ENCODE assay signal across 9 mouse cellular contexts in the genomic region with DNA sequence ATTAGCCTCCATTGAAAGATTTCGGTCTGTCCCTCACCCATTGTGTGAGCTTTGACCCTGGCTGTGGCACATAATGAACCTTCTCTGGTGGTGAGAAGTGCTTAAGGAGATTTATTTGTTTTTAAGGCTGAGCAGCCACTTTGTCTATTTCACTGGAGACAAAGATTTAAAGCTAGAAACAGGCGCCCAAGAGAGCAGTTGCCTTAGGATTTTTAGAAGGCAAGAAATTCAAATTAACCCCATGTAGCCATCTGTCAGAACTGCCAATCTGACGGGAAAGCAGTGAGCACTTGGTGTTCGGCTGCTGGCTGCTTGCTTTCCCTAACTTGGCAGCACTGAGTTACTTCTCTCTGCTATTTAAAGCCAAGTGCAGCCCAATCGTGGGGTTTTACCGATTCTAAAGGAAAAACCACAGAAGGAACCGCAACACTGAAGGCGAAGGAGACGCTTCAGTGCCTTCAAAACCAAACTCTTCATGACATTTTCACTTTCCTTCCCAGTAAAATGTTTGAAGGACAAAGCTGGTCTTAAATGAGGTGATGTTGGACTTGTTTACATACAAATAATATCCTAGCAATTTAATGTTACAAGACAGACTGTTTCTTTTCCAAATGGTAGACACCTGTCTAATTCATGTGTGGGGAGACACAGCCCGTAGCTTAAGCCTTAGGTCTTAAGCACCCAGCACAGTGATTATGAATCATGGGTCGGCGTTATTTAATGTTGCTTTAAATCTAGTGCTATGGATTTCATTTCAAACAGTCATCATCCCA.
A peak's percentile ranks its signal among the peaks of the same experiment; 100 is the strongest.
DNase-seq lines count a peak whose midpoint lies in the region; ATAC-seq lines count a peak whose summit lies in the region.
"Had no signal": no experiment of that assay in that cellular context is flagged by ENCODE, and none has a peak within 500 bp of the region (broad histone marks: within the 10 kb centered on the region; RNA-seq: fewer than 3 reads in every experiment).

No protein-coding gene starts in this region.

- no peak for ATAC-seq in intestine, embryonic 14.5 days (replicated peaks; ENCODE audit: low FRiP score, low TSS enrichment, low read depth)
- no peak for ATAC-seq in intestine, embryonic 16.5 days
- ATAC-seq in hindbrain, embryonic 16.5 days = peak; percentile 67; the same call in 1 of the 2 replicates
- peak; percentile 71 for ATAC-seq in midbrain, embryonic 15.5 days (replicated peaks)

- no peak overlapping the region for H3K27ac ChIP-seq in intestine, embryonic 14.5 days (ENCODE audit: low read depth)
- no peak overlapping the region for H3K27ac ChIP-seq in intestine, embryonic 16.5 days (ENCODE audit: low read length)
- peak overlapping the region; percentile 44; the same call in 1 of the 2 replicates for H3K27ac ChIP-seq in embryonic facial prominence, embryonic 10.5 days (replicated peaks)
- no peak overlapping the region; the same call in 1 of the 2 replicates for H3K27ac ChIP-seq in hindbrain, embryonic 16.5 days (ENCODE audit: low read depth, low read length)
- peak overlapping the region; percentile 49 for H3K27ac ChIP-seq in midbrain, embryonic 15.5 days

- H3K4me1 ChIP-seq in intestine, embryonic 14.5 days (replicated peaks; ENCODE audit: control insufficient read depth, insufficient read depth, low read length) = peaks cover 12% of the 10 kb centered on the region
- H3K4me1 ChIP-seq in intestine, embryonic 16.5 days (ENCODE audit: control insufficient read depth, insufficient read depth, low read length) = no peaks in the 10 kb centered on the region
- peaks cover 37% of the 10 kb centered on the region for H3K4me1 ChIP-seq in embryonic facial prominence, embryonic 10.5 days
- peaks cover 16% of the 10 kb centered on the region for H3K4me1 ChIP-seq in hindbrain, embryonic 16.5 days (ENCODE audit: control insufficient read depth, insufficient read depth, low read depth, low read length)
- H3K4me1 ChIP-seq in midbrain, embryonic 15.5 days = peaks cover 30% of the 10 kb centered on the region

- WGBS in intestine, embryonic 14.5 days = 33% methylated on average over 12 of the region's 12 CpGs
- 29% methylated on average over 12 of the region's 12 CpGs for WGBS in intestine, embryonic 16.5 days
- 23% methylated on average over 12 of the region's 12 CpGs for WGBS in embryonic facial prominence, embryonic 10.5 days
- WGBS in hindbrain, embryonic 16.5 days = 10% methylated on average over 12 of the region's 12 CpGs
- 8% methylated on average over 12 of the region's 12 CpGs for WGBS in midbrain, embryonic 15.5 days

- peak overlapping the region; percentile 36 for H3K4me2 ChIP-seq in intestine, embryonic 14.5 days (ENCODE audit: low read length)
- H3K4me2 ChIP-seq in intestine, embryonic 16.5 days (ENCODE audit: low read depth, low read length) = no peak overlapping the region
- peak overlapping the region; percentile 44 for H3K4me2 ChIP-seq in hindbrain, embryonic 16.5 days (ENCODE audit: low read length)
- H3K4me2 ChIP-seq in midbrain, embryonic 15.5 days = peak overlapping the region; percentile 29

- DNase-seq in intestine, embryonic 14.5 days (ENCODE audit: low spot score) = peak; percentile 51
- DNase-seq in embryonic facial prominence, embryonic 10.5 days (ENCODE audit: low spot score) = peak; percentile 32
- no peak for DNase-seq in thymus, postnatal 0 days (ENCODE audit: low spot score)
- no peak for DNase-seq in spleen, postnatal 4 days (ENCODE audit: low spot score in 2 of 2)
- no peak for DNase-seq in thymus, postnatal 10 days (ENCODE audit: low spot score in 2 of 2)

- no peaks in the 10 kb centered on the region for H3K27me3 ChIP-seq in intestine, embryonic 14.5 days (replicated peaks; ENCODE audit: control insufficient read depth, insufficient read depth, low read length)
- H3K27me3 ChIP-seq in intestine, embryonic 16.5 days (replicated peaks; ENCODE audit: control insufficient read depth, insufficient read depth, low read length) = no peaks in the 10 kb centered on the region
- peaks cover 41% of the 10 kb centered on the region for H3K27me3 ChIP-seq in embryonic facial prominence, embryonic 10.5 days (replicated peaks; ENCODE audit: low read depth, poor library complexity, severe bottlenecking)
- no peaks in the 10 kb centered on the region for H3K27me3 ChIP-seq in hindbrain, embryonic 16.5 days (replicated peaks; ENCODE audit: control insufficient read depth, insufficient read depth, low read length)
- H3K27me3 ChIP-seq in midbrain, embryonic 15.5 days (replicated peaks) = no peaks in the 10 kb centered on the region

- no peaks in the 10 kb centered on the region for H3K36me3 ChIP-seq in intestine, embryonic 14.5 days (ENCODE audit: control insufficient read depth, insufficient read depth, low read length)
- no peaks in the 10 kb centered on the region for H3K36me3 ChIP-seq in intestine, embryonic 16.5 days (ENCODE audit: control insufficient read depth, insufficient read depth, low read length)
- no peaks in the 10 kb centered on the region for H3K36me3 ChIP-seq in embryonic facial prominence, embryonic 10.5 days (replicated peaks)
- no peaks in the 10 kb centered on the region for H3K36me3 ChIP-seq in hindbrain, embryonic 16.5 days (ENCODE audit: control insufficient read depth, insufficient read depth, low read length)
- H3K36me3 ChIP-seq in midbrain, embryonic 15.5 days (replicated peaks) = no peaks in the 10 kb centered on the region
- H3K36me3 ChIP-seq: G1E had no signal

- no peaks in the 10 kb centered on the region for H3K9me3 ChIP-seq in intestine, embryonic 14.5 days (ENCODE audit: control insufficient read depth, low read length)
- H3K9me3 ChIP-seq in intestine, embryonic 16.5 days (ENCODE audit: control insufficient read depth, low read length) = no peaks in the 10 kb centered on the region
- H3K9me3 ChIP-seq in embryonic facial prominence, embryonic 10.5 days = no peaks in the 10 kb centered on the region
- no peaks in the 10 kb centered on the region for H3K9me3 ChIP-seq in hindbrain, embryonic 16.5 days (ENCODE audit: control insufficient read depth, low read length)
- no peaks in the 10 kb centered on the region for H3K9me3 ChIP-seq in midbrain, embryonic 15.5 days

- no peak overlapping the region for H3K4me3 ChIP-seq in intestine, embryonic 14.5 days (ENCODE audit: low read depth, low read length)
- H3K4me3 ChIP-seq in intestine, embryonic 16.5 days (ENCODE audit: low read length) = no peak overlapping the region
- H3K4me3 ChIP-seq in embryonic facial prominence, embryonic 10.5 days = peak overlapping the region; percentile 25; the same call in 1 of the 2 replicates
- 0 out of 2 replicates have a peak overlapping the region, but pooled peaks have one; percentile 1 for H3K4me3 ChIP-seq in hindbrain, embryonic 16.5 days (ENCODE audit: low read length)
- peak overlapping the region; percentile 8; the same call in 1 of the 2 replicates for H3K4me3 ChIP-seq in midbrain, embryonic 15.5 days

- no peak overlapping the region for H3K9ac ChIP-seq in intestine, embryonic 14.5 days (ENCODE audit: low read length)
- H3K9ac ChIP-seq in intestine, embryonic 16.5 days (ENCODE audit: low read depth, low read length) = no peak overlapping the region
- no peak overlapping the region for H3K9ac ChIP-seq in hindbrain, embryonic 16.5 days (ENCODE audit: low read depth, low read length)
- no peak overlapping the region; the same call in 1 of the 2 replicates for H3K9ac ChIP-seq in midbrain, embryonic 15.5 days

Comparison
In these comparisons a context has a peak if more than half of its experiments do, and no peak if none do; other contexts are left out.
1. ATAC-seq: peak in hindbrain, embryonic 16.5 days (single experiment) and midbrain, embryonic 15.5 days (single experiment); none in intestine, embryonic 14.5 days (single experiment) and intestine, embryonic 16.5 days (single experiment).
2. DNase-seq: peak in intestine, embryonic 14.5 days (single experiment) and embryonic facial prominence, embryonic 10.5 days (single experiment); none in thymus, postnatal 0 days (single experiment), spleen, postnatal 4 days (0 of 2) and thymus, postnatal 10 days (0 of 2).
3. H3K27ac ChIP-seq: peak in embryonic facial prominence, embryonic 10.5 days (single experiment) and midbrain, embryonic 15.5 days (single experiment); none in intestine, embryonic 14.5 days (single experiment), intestine, embryonic 16.5 days (single experiment) and hindbrain, embryonic 16.5 days (single experiment).
4. H3K4me3 ChIP-seq: peak in embryonic facial prominence, embryonic 10.5 days (single experiment), hindbrain, embryonic 16.5 days (single experiment) and midbrain, embryonic 15.5 days (single experiment); none in intestine, embryonic 14.5 days (single experiment) and intestine, embryonic 16.5 days (single experiment).